Mouse (Mus musculus): ENCODE measurements around the gene Rgs14.

DNA sequence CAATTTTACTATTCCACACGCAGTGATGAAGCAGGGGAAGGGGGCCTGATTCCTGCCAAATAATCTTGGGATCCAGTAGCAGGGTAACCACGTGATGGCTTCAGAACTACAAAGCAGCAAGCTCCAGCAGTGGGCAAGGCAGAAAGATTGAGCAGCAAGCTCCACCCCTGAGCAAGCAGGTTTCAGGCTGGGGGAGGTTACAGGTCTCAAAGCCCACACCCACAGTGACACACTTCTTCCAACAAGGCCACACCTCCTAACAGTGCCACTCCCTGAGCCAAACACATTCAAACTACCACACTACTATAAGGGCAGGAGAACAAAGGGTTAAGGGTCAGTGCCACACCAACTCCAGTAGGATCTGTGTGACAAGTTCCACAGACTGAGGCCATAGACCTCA is 30.3 kb upstream of the Rgs14 start:
- TF ChIP-seq MAFK (IDR thresholded peaks at IDR 0.05; ENCODE audit: insufficient read depth, low read depth, low read length) (no peak), ZNF384 (IDR thresholded peaks at IDR 0.05; ENCODE audit: low read depth, low read length) (no peak), ZC3H11A (IDR thresholded peaks at IDR 0.05; ENCODE audit: borderline replicate concordance, low read depth, low read length) (no peak), CHD2 (IDR thresholded peaks at IDR 0.05; ENCODE audit: low read depth, low read length) (no peak)
